Mouse (Mus musculus) lung, embryonic 16.5 days (tissue): ENCODE results near the gene Traip. TPM values are rescaled to one million over a fixed set of nuclear protein-coding genes. Genes with fewer than 3 reads are reported as not detected.
"Not testable (repeated sequence)": the region's sequence is repeated elsewhere in the genome, so short reads cannot be mapped to it uniquely, and the experiment has no call there.

Experiments
- ATAC-seq: fragments of 200-750 bp; cut with Nextera tagmentation; 2 replicates; pipeline ENCODE4 v1.8.0; 2017; ENCODE audit warnings: low read depth, mild to moderate bottlenecking, moderate library complexity
- H3K27ac ChIP-seq: fragments of 300-500 bp; sonication (generic); 2 replicates; pipeline ENCODE4 v1.5.1; 2014; ENCODE audit warnings: mild to moderate bottlenecking, control low read depth, low read length
- H3K27me3 ChIP-seq: fragments of 300-500 bp; sonication (generic); 2 replicates; pipeline ENCODE4 v1.6.1; 2014; ENCODE audit warnings: low read depth, low read length, mixed read lengths; ENCODE audit not compliant: control insufficient read depth, insufficient read depth
- H3K36me3 ChIP-seq: fragments of 300-500 bp; sonication (generic); 2 replicates; pipeline ENCODE4 v1.6.1; 2014; ENCODE audit warnings: low read length; ENCODE audit not compliant: control insufficient read depth, insufficient read depth
- H3K4me1 ChIP-seq: fragments of 300-500 bp; sonication (generic); replicated peaks from 2 replicates; pipeline ENCODE4 v1.6.1; 2014; ENCODE audit warnings: low read length, mixed read lengths; ENCODE audit not compliant: control insufficient read depth, insufficient read depth
- H3K4me2 ChIP-seq: fragments of 300-500 bp; sonication (generic); 2 replicates; pipeline ENCODE4 v1.6.1; 2014; ENCODE audit warnings: low read depth, low read length, control low read depth
- H3K4me3 ChIP-seq: fragments of 300-500 bp; sonication (generic); 2 replicates; pipeline ENCODE4 v1.5.1; 2014; ENCODE audit warnings: mild to moderate bottlenecking, low read length, control low read depth
- H3K9ac ChIP-seq: fragments of 300-500 bp; sonication (generic); 2 replicates; pipeline ENCODE4 v1.6.1; 2014; ENCODE audit warnings: low read length, control low read depth
- H3K9me3 ChIP-seq: fragments of 300-500 bp; sonication (generic); 2 replicates; pipeline ENCODE4 v1.6.1; 2016; ENCODE audit warnings: low read length; ENCODE audit not compliant: control insufficient read depth
- WGBS: fragments of 180-500 bp; shearing (Covaris S2); extraction: QIAGEN DNeasy Blood & Tissue Kit; methylation state at CpG from one replicate; pipeline ENCODE4 v1.1.7; 2014; 5-methylcytosine and 5-hydroxymethylcytosine counted together
- polyA plus RNA-seq: library from polyadenylated mRNA; unstranded; fragments of >200 nt; fragmentation: Nextera tagmentation; extraction: Ambion mirVana; gene quantifications from 2 replicates; pipeline ENCODE4 v1.2.1, GENCODE M21; 2015

The Traip gene
- polyA plus RNA-seq, 1 experiment from 2014 or later: 24.0 TPM

DNA sequence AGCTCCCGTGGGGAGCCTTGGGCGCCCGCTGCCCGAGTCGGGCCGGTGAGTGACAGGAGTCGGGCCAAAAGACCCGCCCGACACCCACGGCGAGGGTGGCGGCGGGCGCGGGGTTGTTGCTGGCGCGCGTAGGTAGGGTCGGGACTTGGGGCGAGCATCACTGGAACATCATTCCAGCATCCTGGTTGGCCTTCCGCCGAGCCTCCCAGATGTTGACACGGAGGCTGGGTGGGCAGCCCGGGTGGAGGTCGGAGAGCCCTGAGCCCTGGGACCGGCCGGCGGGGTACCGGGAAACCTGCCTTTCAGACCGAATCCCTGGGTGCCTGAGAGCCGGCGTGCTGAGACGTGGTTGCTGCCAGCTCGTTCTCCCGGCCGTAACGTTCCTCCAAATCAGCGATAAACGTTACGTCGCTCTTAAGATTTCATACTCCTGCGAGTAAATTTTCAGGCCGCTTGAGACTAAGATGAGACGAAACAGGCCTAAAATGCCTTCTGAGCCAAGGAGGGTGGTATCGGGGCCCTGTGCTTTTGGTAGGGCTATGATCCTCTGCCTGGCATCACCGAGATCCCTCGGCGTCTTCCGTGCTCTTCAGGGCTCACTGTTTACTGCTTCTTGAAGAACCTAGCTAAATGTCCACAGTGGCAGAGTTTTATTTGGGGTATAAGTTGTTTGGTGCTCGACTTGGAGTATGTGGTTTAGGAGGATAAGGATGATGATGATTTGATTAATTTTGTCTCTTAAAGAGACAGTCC lies 53.0 kb downstream of the Traip start:
- no peaks in the 10 kb centered on the region for H3K36me3 ChIP-seq
- peaks cover 15% of the 10 kb centered on the region for H3K4me1 ChIP-seq
- peak overlapping the region; percentile 94 for H3K27ac ChIP-seq
- H3K9me3 ChIP-seq: no peaks in the 10 kb centered on the region
- H3K4me3 ChIP-seq: peak overlapping the region; percentile 99
- H3K9ac ChIP-seq: peak overlapping the region; percentile 100
- under 1% methylated on average over 50 of the region's 50 CpGs for WGBS
- peak overlapping the region; percentile 66 for H3K4me2 ChIP-seq
- peak; percentile 34; the same call in 1 of the 2 replicates for ATAC-seq
- H3K27me3 ChIP-seq: no peaks in the 10 kb centered on the region

DNA sequence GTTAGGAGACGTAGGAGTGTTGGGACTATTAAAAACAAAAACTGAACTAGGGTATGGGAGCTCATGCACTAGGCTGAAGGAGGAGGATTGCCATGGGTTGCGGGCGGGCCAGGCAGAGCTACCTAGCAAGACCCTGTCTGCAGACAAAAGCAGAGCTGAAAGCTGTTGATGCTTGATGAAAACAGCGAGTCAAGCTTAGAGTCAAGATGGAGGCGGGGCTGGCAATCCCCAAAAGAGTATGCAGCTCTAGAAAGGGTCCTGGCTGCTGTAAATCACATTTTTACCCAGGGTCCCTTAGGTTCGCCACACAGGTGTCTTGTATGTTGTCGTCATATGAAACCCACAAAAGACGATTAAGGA lies 53.6 kb downstream of the Traip start:
- Histone ChIP-seq H3K4me1 (peaks cover 19% of the 10 kb centered on the region), H3K4me3 (peak overlapping the region; percentile 99), H3K27ac (peak overlapping the region; percentile 94), H3K9ac (peak overlapping the region; percentile 100), H3K27me3 (no peaks in the 10 kb centered on the region), H3K9me3 (no peaks in the 10 kb centered on the region), H3K4me2 (peak overlapping the region; percentile 66), H3K36me3 (no peaks in the 10 kb centered on the region)
- WGBS: 13% methylated on average over 8 of the region's 8 CpGs
- ATAC-seq: no peak

DNA sequence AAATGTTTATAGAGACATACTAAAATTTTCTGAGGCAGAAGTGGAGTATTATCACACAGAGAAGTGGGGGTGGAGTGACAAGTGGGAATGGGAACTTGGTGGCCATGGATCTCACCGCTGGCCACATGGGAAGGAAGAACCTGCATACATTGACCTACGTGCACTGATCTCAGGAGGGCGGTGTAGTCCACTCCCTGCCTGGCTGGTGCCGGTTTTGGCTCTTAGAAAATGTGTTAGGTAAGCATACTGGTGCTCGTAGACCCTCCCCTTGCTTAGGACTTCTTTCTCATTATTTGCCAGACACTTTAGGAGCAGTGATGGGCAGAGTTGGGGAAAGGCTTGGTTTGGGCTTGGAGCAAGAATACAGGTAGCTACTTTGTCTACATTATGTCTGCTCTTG lies 58.1 kb downstream of the Traip start:
- Histone ChIP-seq H3K9me3 (peaks cover 2% of the 10 kb centered on the region; the same call in 1 of the 2 replicates), H3K27ac (no peak overlapping the region), H3K4me2 (no peak overlapping the region), H3K4me3 (no peak overlapping the region), H3K4me1 (peaks cover 12% of the 10 kb centered on the region), H3K27me3 (no peaks in the 10 kb centered on the region), H3K36me3 (peaks cover 7% of the 10 kb centered on the region; the same call in 1 of the 2 replicates), H3K9ac (no peak overlapping the region)
- WGBS: 79% methylated on average over 5 of the region's 5 CpGs
- ATAC-seq: no peak

DNA sequence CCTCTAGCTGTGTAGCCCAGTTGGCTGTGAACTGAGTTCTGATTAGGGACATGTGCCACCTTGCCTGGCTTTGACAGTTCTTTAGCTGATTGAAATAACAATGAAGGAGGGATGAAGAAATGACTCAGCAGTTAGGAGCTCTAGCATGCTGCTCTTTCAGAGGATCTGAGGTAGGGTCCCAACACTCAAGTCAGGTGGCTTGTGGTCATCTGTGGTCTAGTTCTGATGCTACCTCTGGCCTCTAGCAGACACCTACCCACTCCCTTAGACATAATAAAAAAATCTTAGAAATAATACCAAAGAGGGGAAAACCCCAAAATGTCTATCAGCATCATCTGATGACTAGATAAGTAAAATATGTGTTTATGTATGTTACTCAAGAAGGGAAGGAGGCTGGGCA lies 60.4 kb downstream of the Traip start:
- Histone ChIP-seq H3K36me3 (peaks cover 10% of the 10 kb centered on the region; the same call in 1 of the 2 replicates), H3K4me1 (peaks cover 5% of the 10 kb centered on the region; the same call in 1 of the 2 replicates), H3K9ac (no peak overlapping the region), H3K27me3 (no peaks in the 10 kb centered on the region), H3K9me3 (peaks cover 2% of the 10 kb centered on the region; the same call in 1 of the 2 replicates), H3K4me2 (no peak overlapping the region), H3K4me3 (no peak overlapping the region), H3K27ac (no peak overlapping the region)
- no peak for ATAC-seq

DNA sequence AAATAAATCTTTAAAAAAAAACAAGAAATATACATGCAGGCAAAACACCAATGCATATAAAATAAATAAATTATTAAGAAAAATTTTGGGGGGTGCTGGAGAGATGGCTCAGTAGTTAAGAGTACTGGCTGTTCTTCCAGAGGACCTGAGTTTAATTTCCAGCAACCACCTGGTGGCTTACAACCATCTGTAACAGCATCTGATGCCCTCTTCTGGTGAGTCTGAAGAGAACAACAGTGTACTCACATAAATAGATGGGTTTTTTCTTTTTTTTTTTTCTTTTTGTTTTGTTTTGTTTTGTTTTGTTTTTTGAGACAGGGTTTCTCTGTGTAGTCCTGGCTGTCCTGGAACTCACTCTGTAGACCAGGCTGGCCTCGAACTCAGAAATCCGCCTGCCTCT lies 63.6 kb downstream of the Traip start:
- 92% methylated on average over 2 of the region's 2 CpGs for whole genome bisulfite sequencing
- not testable (repeated sequence) for ATAC-seq

DNA sequence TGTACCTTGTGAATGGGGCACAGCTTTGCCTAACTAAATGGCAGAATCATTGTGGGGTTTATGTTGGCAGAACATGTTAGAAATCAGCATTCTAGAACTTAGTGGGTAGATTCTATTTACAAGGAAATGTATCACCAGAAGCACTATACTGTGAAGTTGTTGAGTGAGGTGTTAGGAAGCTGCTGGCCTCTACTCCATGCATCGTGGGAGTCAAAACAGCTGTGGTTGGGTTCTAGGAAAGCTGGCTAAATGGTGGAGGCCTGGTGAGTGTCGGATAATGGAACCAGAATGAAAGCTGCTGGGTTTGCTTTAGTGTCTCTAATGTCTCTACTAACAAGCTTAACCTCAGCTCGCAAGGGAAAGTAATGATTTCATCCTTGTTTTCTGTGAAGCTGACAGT lies 67.2 kb downstream of the Traip start:
- Histone ChIP-seq H3K4me2 (no peak overlapping the region), H3K27me3 (no peaks in the 10 kb centered on the region), H3K9ac (no peak overlapping the region), H3K4me3 (no peak overlapping the region), H3K36me3 (peaks cover 12% of the 10 kb centered on the region), H3K4me1 (no peaks in the 10 kb centered on the region), H3K9me3 (peaks cover 2% of the 10 kb centered on the region; the same call in 1 of the 2 replicates), H3K27ac (no peak overlapping the region)
- WGBS: 85% methylated on average over 3 of the region's 3 CpGs
- no peak for ATAC-seq

More for the DNA sequence above, 63.6 kb downstream of the Traip start:
- H3K4me1 ChIP-seq, H3K4me3 ChIP-seq, H3K9me3 ChIP-seq, H3K27me3 ChIP-seq, H3K27ac ChIP-seq, H3K9ac ChIP-seq, H3K4me2 ChIP-seq: not testable (repeated sequence)
- H3K36me3 ChIP-seq: peaks cover 15% of the 10 kb centered on the region

DNA sequence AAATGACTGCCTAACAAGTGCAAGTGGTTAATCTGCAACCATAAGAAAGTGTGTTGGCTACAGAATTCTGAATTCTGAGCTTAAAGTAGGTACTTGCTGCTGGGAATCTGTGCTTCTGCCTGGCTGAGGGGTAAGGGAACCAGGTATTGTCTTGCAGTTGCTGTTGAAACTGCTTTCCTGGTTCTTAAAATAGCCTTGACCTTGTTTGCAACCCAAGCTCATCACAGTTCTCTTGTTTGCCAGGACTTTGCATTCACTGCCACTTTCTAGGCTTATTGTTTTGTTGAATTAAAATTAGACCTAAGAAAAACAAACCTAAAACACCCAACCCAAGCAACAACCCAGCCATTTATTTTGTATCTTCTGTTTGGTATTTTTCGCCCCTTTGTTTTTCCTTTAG lies 70.8 kb downstream of the Traip start:
- H3K4me2 ChIP-seq: no peak overlapping the region
- no peak overlapping the region for H3K27ac ChIP-seq
- no peak overlapping the region for H3K9ac ChIP-seq
- 88% methylated on average over 1 of the region's 1 CpGs for WGBS
- H3K4me1 ChIP-seq: no peaks in the 10 kb centered on the region
- H3K36me3 ChIP-seq: peaks cover 17% of the 10 kb centered on the region
- no peak overlapping the region for H3K4me3 ChIP-seq
- H3K9me3 ChIP-seq: no peaks in the 10 kb centered on the region
- no peak for ATAC-seq
- no peaks in the 10 kb centered on the region for H3K27me3 ChIP-seq

Other genes with a start within 250 kb of the Traip start
- gene Sema3f, start 239.7 kb upstream of the Traip start, polyA plus RNA-seq: 10.4 and 11.8 TPM in 2 replicates
- 212 and 220 TPM in 2 replicates for gene Rbm5, start 179.1 kb upstream of the Traip start, polyA plus RNA-seq
- 70.0 and 70.2 TPM in 2 replicates for gene Rbm6, start 76.9 kb upstream of the Traip start, polyA plus RNA-seq
- gene Mon1a, start 62.0 kb upstream of the Traip start, polyA plus RNA-seq: 12.5 and 13.8 TPM in 2 replicates
- gene Mst1r, start 43.3 kb upstream of the Traip start, polyA plus RNA-seq: 3.5 and 6.0 TPM in 2 replicates
- not detected in 2 replicates for gene Actl11, start 21.7 kb upstream of the Traip start, polyA plus RNA-seq
- 2.0 and 2.5 TPM in 2 replicates for gene Camkv, start 14.5 kb upstream of the Traip start, polyA plus RNA-seq
- 20.6 and 24.2 TPM in 2 replicates for gene Uba7, start 25.4 kb downstream of the Traip start, polyA plus RNA-seq
- 3.4 and 4.8 TPM in 2 replicates for gene Gm20661, start 32.9 kb downstream of the Traip start, polyA plus RNA-seq
- 64.3 and 71.1 TPM in 2 replicates for gene Inka1, start 35.7 kb downstream of the Traip start, polyA plus RNA-seq
- 7.7 and 9.4 TPM in 2 replicates for gene Cdhr4, start 42.4 kb downstream of the Traip start, polyA plus RNA-seq
- gene Gm20662, start 46.2 kb downstream of the Traip start, polyA plus RNA-seq: 0.36 and 0.75 TPM in 2 replicates
- 55.3 and 57.5 TPM in 2 replicates for gene Ip6k1, start 52.4 kb downstream of the Traip start, polyA plus RNA-seq
- gene Gmppb, start 99.1 kb downstream of the Traip start, polyA plus RNA-seq: 25.6 and 26.5 TPM in 2 replicates
- gene Amigo3, start 103.0 kb downstream of the Traip start, polyA plus RNA-seq: 2.5 and 3.0 TPM in 2 replicates
- 0.41 and 1.2 TPM in 2 replicates for gene Mst1, start 130.3 kb downstream of the Traip start, polyA plus RNA-seq
- gene Rnf123, start 133.2 kb downstream of the Traip start, polyA plus RNA-seq: 24.9 and 27.1 TPM in 2 replicates
- 53.1 and 59.9 TPM in 2 replicates for gene Apeh, start 144.5 kb downstream of the Traip start, polyA plus RNA-seq
- gene Bsn, start 240.2 kb downstream of the Traip start, polyA plus RNA-seq: 0.26 and 0.30 TPM in 2 replicates